Mouse (Mus musculus) G1E (cell line): Measurements from ENCODE around the gene Zfp385b.

Experiments used
- CTCF ChIP-seq: IDR thresholded peaks from 2 replicates; pipeline ENCODE4 v1.5.1; 2012; ENCODE audit warnings: low read depth, low read length, inconsistent platforms, mixed read lengths
- GATA1 ChIP-seq: IDR thresholded peaks from 2 replicates; pipeline ENCODE4 v1.6.1; 2012; ENCODE audit warnings: borderline replicate concordance, low read length, inconsistent platforms, mixed read lengths
- POLR2AphosphoS5 ChIP-seq: IDR thresholded peaks from 2 replicates; pipeline ENCODE4 v1.6.1; 2012; ENCODE audit warnings: low read depth, low read length, inconsistent platforms; ENCODE audit not compliant: insufficient replicate concordance

DNA sequence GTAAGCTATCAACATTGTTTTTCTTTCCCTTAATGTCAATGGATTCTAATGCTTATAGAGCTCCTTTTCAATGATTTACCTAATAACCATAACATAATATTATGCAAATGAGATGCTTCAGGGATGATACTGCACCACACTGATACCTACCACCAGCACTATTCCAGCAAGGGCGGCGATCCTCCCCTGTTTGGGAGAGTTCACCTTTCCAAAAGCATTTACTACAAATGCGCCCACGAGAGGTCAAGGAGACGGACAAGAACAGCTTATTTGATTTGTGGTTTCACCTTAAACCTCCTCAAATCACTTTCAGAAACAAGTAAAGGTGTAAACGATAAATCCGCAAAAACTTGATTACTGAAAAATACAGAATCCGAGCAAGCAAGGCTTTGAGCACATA, 4.5 kb downstream of the Zfp385b start:
- TF ChIP-seq CTCF (no peak), POLR2AphosphoS5 (no peak), GATA1 (no peak)
